Mouse (Mus musculus) liver, adult 2 months (tissue): ENCODE measurements at regions not wholly inside any gene's neighbourhood (a gene's known extent, or its start where the extent isn't known, plus 50 kb on each side); places are given as distances from the start of the nearest gene placed in this dataset.

Source experiments
- CTCF ChIP-seq: fragments of 200-500 bp; IDR thresholded peaks from 2 replicates; pipeline ENCODE4 v1.5.1; 2011; ENCODE audit warnings: low read depth, low read length, control low read depth
- POLR2A ChIP-seq: fragments of 200-500 bp; IDR thresholded peaks from 2 replicates; pipeline ENCODE4 v1.6.1; 2011; ENCODE audit warnings: low read length, control low read depth; ENCODE audit not compliant: insufficient read depth; ENCODE audit errors: extremely low read depth

DNA sequence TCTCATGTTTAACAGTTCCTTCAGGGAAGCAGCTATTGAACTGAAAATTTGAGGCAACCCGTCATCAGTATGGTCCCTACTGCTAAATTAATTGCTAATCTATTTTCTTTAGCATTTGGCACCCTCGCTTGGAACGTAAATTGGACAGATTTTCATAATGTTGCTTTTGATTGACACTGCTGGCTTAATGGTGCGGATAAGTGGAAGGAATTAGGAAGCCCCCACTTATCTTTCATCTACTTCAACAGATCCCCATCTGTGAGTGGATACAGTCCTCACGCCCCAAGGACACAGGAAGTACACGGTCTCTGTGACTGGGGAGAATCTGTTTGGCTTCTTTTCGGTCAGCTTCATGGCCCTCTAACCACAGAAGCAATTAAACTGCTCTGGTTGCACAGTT lies 251.6 kb downstream of the Dact1 start:
- TF ChIP-seq POLR2A (no peak), CTCF (no peak)
